Mouse (Mus musculus): ENCODE measurements around the gene Dus3l. TPM values are rescaled to one million over a fixed set of nuclear protein-coding genes. Genes with fewer than 3 reads are reported as not detected.

The Dus3l gene
- total RNA-seq (2023) = 10 to 100 TPM; 83.2 to 86.6 TPM

DNA sequence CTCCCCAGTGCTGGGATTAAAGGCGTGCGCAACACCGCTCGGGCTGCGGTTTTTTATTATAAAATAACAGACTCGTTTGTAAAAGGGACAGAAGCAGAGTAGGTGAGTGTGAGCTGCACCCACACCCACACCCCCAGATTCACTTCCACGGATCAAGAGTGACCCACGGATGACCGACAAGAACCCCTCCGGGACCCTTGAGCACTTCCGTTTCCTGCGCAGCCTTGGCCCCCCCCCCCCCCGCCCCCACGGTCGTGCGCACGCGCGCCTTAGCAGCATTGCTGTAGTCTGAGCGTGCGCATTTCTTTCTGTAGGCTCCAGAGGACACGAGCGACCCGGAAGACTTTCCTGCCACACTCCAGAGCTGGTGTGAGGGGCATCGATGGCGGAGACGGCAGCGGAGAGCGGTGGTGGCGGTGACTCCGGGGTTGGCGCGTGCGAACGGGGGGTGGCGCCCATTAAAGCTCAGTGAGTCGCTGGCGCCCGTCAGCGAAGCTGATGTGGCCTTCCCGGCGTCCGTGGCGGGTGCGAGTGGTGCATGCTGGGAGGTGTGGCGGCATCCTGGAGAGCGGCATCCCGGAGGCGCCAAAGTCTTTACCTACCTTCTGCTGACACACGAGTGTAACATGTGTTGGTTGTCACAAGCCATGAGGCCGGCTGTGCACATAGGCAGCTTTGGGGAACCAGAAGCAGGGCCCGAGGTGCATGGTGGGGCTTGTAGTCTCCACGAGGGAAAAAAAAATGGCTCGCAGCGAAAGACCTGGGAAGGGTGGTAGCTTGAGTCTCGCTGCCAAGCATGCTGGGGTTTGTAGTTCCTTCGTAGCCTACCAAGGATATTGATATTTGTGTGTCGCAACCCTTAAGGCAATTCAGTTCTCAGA lies at the start of gene Dus3l:
Dus3l (plus strand) TSS at position 284 of the 881 bp plus-strand sequence.

DNA sequence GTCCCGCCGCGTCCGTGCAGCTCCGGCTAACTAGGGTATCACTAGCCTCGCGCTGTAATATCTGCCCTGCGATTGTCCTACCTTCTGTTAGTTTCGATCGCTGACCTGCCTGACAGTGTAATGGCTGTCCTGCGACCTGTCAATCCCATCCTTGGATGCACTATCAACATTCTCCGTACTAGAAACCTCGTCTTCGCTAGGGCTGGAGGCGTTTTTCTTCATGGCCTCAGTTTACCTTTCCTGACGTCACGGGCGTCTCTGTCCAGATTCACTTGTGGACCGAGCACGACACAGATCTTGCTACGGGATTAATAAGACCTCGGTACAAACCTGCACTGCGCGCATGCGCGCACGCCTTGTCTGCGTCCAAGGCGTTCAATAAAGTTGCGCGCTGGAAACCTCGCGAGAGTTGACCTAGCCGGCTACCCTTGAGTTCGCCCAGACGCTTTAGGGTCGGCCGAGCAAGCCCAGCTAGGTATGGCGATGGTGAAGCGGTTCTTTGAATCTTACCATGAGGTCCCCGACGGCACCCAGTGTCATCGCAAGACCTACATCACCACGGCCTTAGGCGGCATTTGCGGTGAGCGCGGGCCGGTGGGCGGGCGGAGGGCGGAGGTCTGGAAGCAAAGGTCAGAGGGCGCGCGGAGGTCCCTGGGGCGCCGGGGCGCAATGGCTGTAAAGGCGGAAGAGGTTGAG lies 47.0 kb upstream of the Dus3l start, which contains the start of the genes Ndufa11 and Vmac:
Ndufa11 (plus strand) TSS at position 405 of the 696 bp plus-strand sequence.
Vmac (minus strand) TSS at position 660 of the 696 bp plus-strand sequence.

DNA sequence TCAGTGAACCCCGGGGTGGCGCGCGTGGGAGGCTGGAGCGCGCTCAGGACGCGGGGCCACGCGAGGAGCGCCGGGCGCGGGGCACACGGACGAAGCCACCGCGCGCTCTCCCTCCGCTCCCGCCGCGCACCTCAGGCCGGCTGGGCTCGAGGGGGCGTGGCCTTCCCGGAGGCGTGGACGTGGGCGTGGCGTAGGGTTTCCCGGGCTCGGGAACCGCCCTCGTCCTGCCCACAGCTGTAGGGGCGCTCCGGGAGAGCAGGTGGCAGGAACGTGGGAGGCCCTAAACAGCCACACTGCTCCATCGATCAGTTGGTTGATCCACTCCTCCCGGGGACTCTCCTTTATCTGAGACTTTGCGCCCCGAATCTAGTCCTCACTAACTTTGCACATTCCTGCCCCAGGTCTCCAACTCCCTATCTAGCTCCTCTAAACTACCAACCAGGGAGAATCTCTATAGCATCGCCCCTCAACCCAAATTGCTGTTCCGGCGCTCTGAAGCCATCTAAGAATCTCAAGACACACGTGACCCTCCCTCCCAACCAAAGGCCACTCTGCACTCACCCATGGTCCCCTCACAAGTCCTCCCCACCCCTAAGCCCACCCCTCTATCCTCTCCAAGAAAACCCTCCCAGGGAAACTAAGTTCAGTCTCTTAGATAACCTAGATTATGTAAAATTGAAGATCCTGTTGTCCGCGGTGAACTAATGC lies 7.0 kb upstream of the Dus3l start, which contains the start of gene Nrtn:
Nrtn (minus strand) TSS at position 115 of the 708 bp plus-strand sequence.

DNA sequence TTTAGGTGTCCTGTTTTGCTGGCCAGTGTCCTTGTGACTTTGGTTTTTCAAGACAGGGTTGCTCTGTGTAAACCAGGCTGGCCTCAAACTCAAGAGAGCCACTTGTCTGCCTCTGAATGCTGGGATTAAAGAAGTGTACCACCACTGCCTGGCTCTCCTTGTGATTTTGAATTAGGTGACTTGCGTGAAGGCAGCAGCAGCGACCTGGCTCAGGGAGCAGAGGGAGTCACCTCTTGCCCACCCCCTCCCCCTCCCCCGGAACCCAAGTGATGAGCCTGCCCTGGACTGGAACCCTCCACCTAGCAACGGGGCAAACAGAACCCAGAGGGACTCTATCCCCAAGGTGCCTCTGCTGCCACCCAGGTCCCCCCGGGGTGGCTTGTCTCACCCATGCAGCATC lies 5.4 kb downstream of the Dus3l start, which contains the start of gene Prr22:
Prr22 (plus strand) TSS at position 301 of the 400 bp plus-strand sequence.

Other genes with a start within 250 kb of the Dus3l start
- 10 to 100 TPM; 12.4 to 13.1 TPM for gene Gm20219, start 210.4 kb upstream of the Dus3l start, total RNA-seq (2023)
- 100 to 1,000 TPM; 496 to 594 TPM for gene Safb2, start 180.2 kb upstream of the Dus3l start, total RNA-seq (2023)
- gene Safb, start 179.9 kb upstream of the Dus3l start, total RNA-seq (2023) = 100 to 1,000 TPM; 265 to 320 TPM
- gene 2410015M20Rik, start 155.0 kb upstream of the Dus3l start, total RNA-seq (2023) = 100 to 1,000 TPM in 1 of 2 experiments, 10 to 100 TPM in 1; 91.5 to 106 TPM
- 1,000 to 10,000 TPM; 1,417 to 1,463 TPM for gene Rpl36, start 151.3 kb upstream of the Dus3l start, total RNA-seq (2023)
- 10 to 100 TPM; 51.5 to 54.6 TPM for gene Lonp1, start 137.9 kb upstream of the Dus3l start, total RNA-seq (2023)
- under 1 TPM in 1 of 2 experiments, not detected in 1; 0.49 TPM for gene Catsperd, start 136.6 kb upstream of the Dus3l start, total RNA-seq (2023)
- gene Ranbp3, start 91.5 kb upstream of the Dus3l start, total RNA-seq (2023) = 100 to 1,000 TPM; 108 to 112 TPM
- gene Ndufa11, start 47.0 kb upstream of the Dus3l start, total RNA-seq (2023) = 10 to 100 TPM; 62.9 to 66.3 TPM
- gene Vmac, start 46.7 kb upstream of the Dus3l start, total RNA-seq (2023) = 10 to 100 TPM; 11.7 to 14.8 TPM
- not detected for gene Nrtn, start 7.2 kb upstream of the Dus3l start, total RNA-seq (2023)
- 1 to 10 TPM in 1 of 2 experiments, under 1 TPM in 1; 0.65 to 1.7 TPM for gene Prr22, start 5.5 kb downstream of the Dus3l start, total RNA-seq (2023)
- 10 to 100 TPM in 1 of 2 experiments, 1 to 10 TPM in 1; 7.3 to 12.0 TPM for gene Rfx2, start 66.3 kb downstream of the Dus3l start, total RNA-seq (2023)
- gene Acsbg2, start 109.7 kb downstream of the Dus3l start, total RNA-seq (2023) = not detected
- not detected for gene 1700061G19Rik, start 110.7 kb downstream of the Dus3l start, total RNA-seq (2023)
- gene Mllt1, start 170.7 kb downstream of the Dus3l start, total RNA-seq (2023) = 10 to 100 TPM; 37.1 to 41.8 TPM
- gene Acer1, start 217.4 kb downstream of the Dus3l start, total RNA-seq (2023) = not detected
- 10 to 100 TPM; 34.6 to 38.3 TPM for gene Clpp, start 225.5 kb downstream of the Dus3l start, total RNA-seq (2023)
- 10 to 100 TPM; 15.6 to 22.2 TPM for gene Alkbh7, start 232.6 kb downstream of the Dus3l start, total RNA-seq (2023)
- gene Pspn, start 235.3 kb downstream of the Dus3l start, total RNA-seq (2023) = not detected
- gene Gtf2f1, start 246.5 kb downstream of the Dus3l start, total RNA-seq (2023) = 10 to 100 TPM; 45.6 to 53.8 TPM
- not detected for gene Gm17949, start 246.7 kb downstream of the Dus3l start, total RNA-seq (2023)